Mouse (Mus musculus) embryonic facial prominence, embryonic 14.5 days (tissue): Measurements from ENCODE around the gene Tmem252. TPM values are rescaled to one million over a fixed set of nuclear protein-coding genes. Genes with fewer than 3 reads are reported as not detected.
"Not testable (repeated sequence)": the region's sequence is repeated elsewhere in the genome, so short reads cannot be mapped to it uniquely, and the experiment has no call there.

Experiments
- ATAC-seq: fragments of 200-750 bp; cut with Nextera tagmentation; 2 replicates; pipeline ENCODE4 v1.8.0; 2017; ENCODE audit warnings: low read depth, moderate number of reproducible peaks, moderate TSS enrichment
- DNase-seq: peaks from one replicate; pipeline ENCODE4 v3.0.0-alpha.2; 2015; ENCODE audit warnings: low spot score
- H3K27ac ChIP-seq: fragments of 300-500 bp; sonication (generic); replicated peaks from 2 replicates; pipeline ENCODE4 v1.5.1; 2014; ENCODE audit warnings: low read depth, mild to moderate bottlenecking, low read length, moderate library complexity
- H3K27me3 ChIP-seq: fragments of 300-500 bp; sonication (generic); replicated peaks from 2 replicates; pipeline ENCODE4 v1.6.1; 2014; ENCODE audit warnings: low read length; ENCODE audit not compliant: control insufficient read depth, insufficient read depth
- H3K36me3 ChIP-seq: fragments of 300-500 bp; sonication (generic); 2 replicates; pipeline ENCODE4 v1.6.1; 2014; ENCODE audit warnings: low read length, mixed read lengths; ENCODE audit not compliant: control insufficient read depth, insufficient read depth
- H3K4me1 ChIP-seq: fragments of 300-500 bp; sonication (generic); 2 replicates; pipeline ENCODE4 v1.6.1; 2014; ENCODE audit warnings: antibody characterized with exemption, low read length; ENCODE audit not compliant: control insufficient read depth, insufficient read depth
- H3K4me2 ChIP-seq: fragments of 300-500 bp; sonication (generic); 2 replicates; pipeline ENCODE4 v1.6.1; 2014; ENCODE audit warnings: low read depth, mild to moderate bottlenecking, low read length, moderate library complexity, mixed read lengths
- H3K4me3 ChIP-seq: fragments of 300-500 bp; sonication (generic); 2 replicates; pipeline ENCODE4 v1.5.1; 2014; ENCODE audit warnings: low read depth, mild to moderate bottlenecking, low read length
- H3K9ac ChIP-seq: fragments of 300-500 bp; sonication (generic); 2 replicates; pipeline ENCODE4 v1.6.1; 2014; ENCODE audit warnings: low read depth, mild to moderate bottlenecking, low read length, moderate library complexity, mixed read lengths
- H3K9me3 ChIP-seq: fragments of 300-500 bp; sonication (generic); 2 replicates; pipeline ENCODE4 v1.6.1; 2016; ENCODE audit warnings: low read length; ENCODE audit not compliant: control insufficient read depth
- WGBS: fragments of 180-500 bp; shearing (Covaris S2); extraction: QIAGEN DNeasy Blood & Tissue Kit; methylation state at CpG from one replicate; pipeline ENCODE4 v1.1.7; 2014; 5-methylcytosine and 5-hydroxymethylcytosine counted together
- polyA plus RNA-seq: library from polyadenylated mRNA; unstranded; fragments of >200 nt; fragmentation: Nextera tagmentation; extraction: Ambion mirVana; gene quantifications from 2 replicates; pipeline ENCODE4 v1.2.1, GENCODE M21; 2014

Gene Tmem252
- polyA plus RNA-seq, 1 experiment from 2014 or later, result 3.6 TPM

- Histone ChIP-seq H3K36me3 (no peaks in the 10 kb centered on the region), H3K9ac (no peak overlapping the region), H3K9me3 (no peaks in the 10 kb centered on the region), H3K27me3 (no peaks in the 10 kb centered on the region), H3K27ac (no peak overlapping the region), H3K4me1 (no peaks in the 10 kb centered on the region), H3K4me2 (no peak overlapping the region), H3K4me3 (no peak overlapping the region)
- no peak for DNase-seq
- ATAC-seq, result no peak
- 99% methylated on average over 4 of the region's 4 CpGs for WGBS
Measured at GRCm38 (mm10) chr19:24689531-24689930, 15.7 kb downstream of the Tmem252 start.

GRCm38 (mm10) chr19:24692691-24693090 is 18.9 kb downstream of the Tmem252 start:
- ATAC-seq, result no peak
- H3K4me2 ChIP-seq, result no peak overlapping the region
- DNase-seq, result no peak
- no peak overlapping the region for H3K9ac ChIP-seq
- 83% methylated on average over 2 of the region's 2 CpGs for WGBS
- H3K27me3 ChIP-seq, result no peaks in the 10 kb centered on the region
- no peaks in the 10 kb centered on the region for H3K4me1 ChIP-seq
- no peak overlapping the region for H3K27ac ChIP-seq
- no peak overlapping the region for H3K4me3 ChIP-seq
- H3K9me3 ChIP-seq, result no peaks in the 10 kb centered on the region
- H3K36me3 ChIP-seq, result no peaks in the 10 kb centered on the region

- Histone ChIP-seq H3K27me3 (no peaks in the 10 kb centered on the region), H3K9me3 (no peaks in the 10 kb centered on the region), H3K36me3 (no peaks in the 10 kb centered on the region), H3K9ac (no peak overlapping the region), H3K27ac (no peak overlapping the region), H3K4me1 (0 out of 2 replicates have a peak, but pooled peaks cover 3% of the 10 kb centered on the region), H3K4me3 (no peak overlapping the region), H3K4me2 (no peak overlapping the region)
- DNase-seq (no peak), ATAC-seq (no peak)
- WGBS, result 56% methylated on average over 1 of the region's 1 CpGs
Measured at GRCm38 (mm10) chr19:24697946-24698345, 24.1 kb downstream of the Tmem252 start.

- WGBS, result 46% methylated on average over 5 of the region's 5 CpGs
- H3K27ac ChIP-seq, result no peak overlapping the region
- 0 out of 2 replicates have a peak, but pooled peaks cover 3% of the 10 kb centered on the region for H3K4me1 ChIP-seq
- no peaks in the 10 kb centered on the region for H3K27me3 ChIP-seq
- no peaks in the 10 kb centered on the region for H3K9me3 ChIP-seq
- no peaks in the 10 kb centered on the region for H3K36me3 ChIP-seq
- ATAC-seq, result no peak
- no peak overlapping the region for H3K9ac ChIP-seq
- no peak for DNase-seq
- H3K4me2 ChIP-seq, result no peak overlapping the region
- no peak overlapping the region for H3K4me3 ChIP-seq
Measured at GRCm38 (mm10) chr19:24698651-24699050, 24.8 kb downstream of the Tmem252 start.

GRCm38 (mm10) chr19:24699196-24699595 is 25.4 kb downstream of the Tmem252 start:
- 0 out of 2 replicates have a peak, but pooled peaks cover 3% of the 10 kb centered on the region for H3K4me1 ChIP-seq
- no peak overlapping the region for H3K4me2 ChIP-seq
- no peak overlapping the region for H3K9ac ChIP-seq
- no peak overlapping the region for H3K27ac ChIP-seq
- H3K27me3 ChIP-seq, result no peaks in the 10 kb centered on the region
- no peaks in the 10 kb centered on the region for H3K9me3 ChIP-seq
- no peak overlapping the region for H3K4me3 ChIP-seq
- no peaks in the 10 kb centered on the region for H3K36me3 ChIP-seq
- ATAC-seq (no peak), DNase-seq (no peak)
- 74% methylated on average over 3 of the region's 3 CpGs for WGBS

GRCm38 (mm10) chr19:24699910-24700309 is 26.1 kb downstream of the Tmem252 start:
- Histone ChIP-seq H3K36me3 (no peaks in the 10 kb centered on the region), H3K4me3 (no peak overlapping the region), H3K9ac (no peak overlapping the region), H3K4me1 (0 out of 2 replicates have a peak, but pooled peaks cover 3% of the 10 kb centered on the region), H3K9me3 (no peaks in the 10 kb centered on the region), H3K27me3 (no peaks in the 10 kb centered on the region), H3K27ac (no peak overlapping the region), H3K4me2 (no peak overlapping the region)
- ATAC-seq, result no peak
- no peak for DNase-seq

GRCm38 (mm10) chr19:24700664-24701063 is 26.9 kb downstream of the Tmem252 start:
- Histone ChIP-seq H3K9ac (no peak overlapping the region), H3K4me1 (0 out of 2 replicates have a peak, but pooled peaks cover 3% of the 10 kb centered on the region), H3K4me3 (no peak overlapping the region), H3K4me2 (no peak overlapping the region), H3K9me3 (no peaks in the 10 kb centered on the region), H3K36me3 (no peaks in the 10 kb centered on the region), H3K27ac (no peak overlapping the region), H3K27me3 (no peaks in the 10 kb centered on the region)
- ATAC-seq (no peak), DNase-seq (no peak)
- WGBS, result 83% methylated on average over 5 of the region's 5 CpGs

GRCm38 (mm10) chr19:24701716-24702115 is 27.9 kb downstream of the Tmem252 start:
- no peak for DNase-seq
- no peak for ATAC-seq

GRCm38 (mm10) chr19:24703168-24703567 is 29.4 kb downstream of the Tmem252 start:
- WGBS, result 59% methylated on average over 1 of the region's 1 CpGs
- ATAC-seq, result not testable (repeated sequence)

More at GRCm38 (mm10) chr19:24701716-24702115, 27.9 kb downstream of the Tmem252 start:
- Histone ChIP-seq H3K9ac (no peak overlapping the region), H3K27ac (no peak overlapping the region), H3K4me3 (no peak overlapping the region), H3K27me3 (no peaks in the 10 kb centered on the region), H3K4me1 (0 out of 2 replicates have a peak, but pooled peaks cover 3% of the 10 kb centered on the region), H3K9me3 (no peaks in the 10 kb centered on the region), H3K36me3 (no peaks in the 10 kb centered on the region), H3K4me2 (no peak overlapping the region)
- 66% methylated on average over 8 of the region's 8 CpGs for WGBS

More at GRCm38 (mm10) chr19:24703168-24703567, 29.4 kb downstream of the Tmem252 start:
- DNase-seq, H3K9me3 ChIP-seq, H3K4me2 ChIP-seq, H3K9ac ChIP-seq, H3K4me3 ChIP-seq, H3K27me3 ChIP-seq, H3K27ac ChIP-seq, H3K4me1 ChIP-seq, H3K36me3 ChIP-seq: not testable (repeated sequence)
